Mouse (Mus musculus) megakaryocyte-erythroid progenitor cell, adult 5-6 weeks (primary cell): ENCODE results near the gene Apoa5. TPM values are rescaled to one million over a fixed set of nuclear protein-coding genes. Genes with fewer than 3 reads are reported as not detected.

Experiments used
- ATAC-seq: replicated peaks from 2 replicates; pipeline ENCODE4 v1.8.0; 2016; ENCODE audit warnings: mild to moderate bottlenecking, inconsistent platforms; ENCODE audit not compliant: severe bottlenecking, poor library complexity, low FRiP score, low TSS enrichment
- total RNA-seq, 2 experiments: library from RNA; stranded (forward) in 1 of 2; stranded (reverse) in 1 of 2; fragments of 200-1000, 215-1000 nt in 1 of 2; fragments of >200 nt in 1 of 2; fragmentation: Nextera tagmentation in 1 of 2; gene quantifications; 2 replicates each; pipeline ENCODE4 v1.2.3; 2014 to 2017

Apoa5 gene
- total RNA-seq (2014; fragmentation: Nextera tagmentation), result not detected in 2 replicates
- total RNA-seq (2017), result not detected in 2 replicates

DNA sequence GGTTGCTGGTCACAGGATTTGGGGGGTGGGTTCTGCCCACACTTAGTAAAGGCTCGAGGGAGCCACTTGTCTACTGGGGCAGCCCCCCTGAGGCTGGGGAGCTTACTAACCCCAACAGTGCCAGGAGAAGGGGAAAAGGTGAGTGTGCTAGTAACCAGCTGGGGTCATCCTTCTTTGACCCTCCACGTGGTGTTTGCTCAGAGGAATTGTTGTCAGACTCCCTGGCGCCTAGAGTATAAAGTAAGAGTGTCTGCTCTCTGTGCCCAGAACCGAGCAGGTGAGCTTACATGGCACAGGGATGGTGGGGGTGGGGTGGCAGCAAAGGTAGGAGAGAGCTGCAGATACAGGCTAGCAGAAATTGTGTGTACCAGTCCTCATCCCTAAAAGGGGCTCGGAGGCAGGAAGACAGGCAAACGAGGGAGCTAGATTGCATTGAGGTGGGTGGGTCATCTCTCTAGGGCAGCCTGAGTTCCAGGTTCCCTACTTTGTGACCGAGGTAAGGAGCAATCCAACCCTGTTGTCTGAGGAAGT, at the start of gene Apoa5:
TSS of gene Apoa5 (plus strand) at position 291 of the 531 bp plus-strand sequence.
- no peak for ATAC-seq

- no peak for ATAC-seq
Observed at GRCm38 (mm10) chr9:46223090-46223489, 45.3 kb upstream of the Apoa5 start.

DNA sequence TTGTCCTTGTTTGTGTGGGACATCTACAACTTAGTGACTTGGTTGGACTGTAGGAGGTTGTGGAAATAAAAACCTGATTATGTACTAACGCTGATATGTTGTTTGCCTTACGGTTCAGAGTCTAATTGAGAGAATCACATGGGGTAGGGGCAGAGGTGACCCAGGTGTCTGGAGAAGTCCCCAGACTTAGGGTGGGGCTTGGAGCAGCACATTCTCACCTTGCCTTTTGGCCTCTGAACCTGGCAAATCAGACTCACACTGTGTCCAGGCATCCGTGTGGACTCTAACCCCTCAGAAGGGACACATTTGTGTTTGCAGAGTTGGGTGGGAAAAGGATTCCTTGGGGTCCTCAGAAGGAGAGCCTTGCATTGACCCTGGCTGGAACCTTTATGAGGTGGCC, 44.3 kb upstream of the Apoa5 start:
- no peak for ATAC-seq

DNA sequence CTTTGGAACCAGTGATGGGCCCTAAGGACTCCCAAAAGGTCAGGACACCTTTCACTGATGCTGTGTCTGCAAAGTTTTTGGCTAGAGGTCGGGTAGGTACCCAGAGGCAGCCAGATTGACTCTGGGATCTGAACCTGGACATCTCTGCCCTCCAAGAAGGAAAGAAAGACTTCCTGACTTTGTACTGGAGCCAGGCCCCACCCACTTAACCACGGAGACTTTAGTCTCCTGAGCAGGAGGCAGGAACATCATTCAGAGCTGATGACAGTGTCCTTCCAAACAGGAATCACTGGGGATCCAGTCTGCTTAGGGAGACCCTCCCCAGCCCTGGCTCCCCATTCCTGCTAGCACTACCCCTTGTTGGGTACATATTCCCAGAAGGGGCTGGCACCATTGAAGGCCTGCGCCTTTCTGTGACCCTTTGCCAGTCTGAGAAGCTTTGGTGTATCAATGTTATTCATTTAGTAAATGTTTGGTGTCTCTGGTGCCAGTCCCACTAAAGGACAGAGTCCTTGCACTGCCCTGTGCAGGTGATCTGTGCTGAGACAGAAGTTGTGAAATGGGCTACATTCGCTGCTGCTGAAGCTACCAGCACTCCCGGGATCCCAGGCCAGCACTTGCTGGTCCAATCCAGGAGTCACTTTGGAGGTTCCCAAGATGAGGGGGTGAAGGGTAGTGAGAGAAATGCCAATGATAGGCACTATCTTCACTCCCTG, 43.3 kb upstream of the Apoa5 start:
- ATAC-seq, result no peak

GRCm38 (mm10) chr9:46227064-46227614, 41.3 kb upstream of the Apoa5 start:
- no peak for ATAC-seq

DNA sequence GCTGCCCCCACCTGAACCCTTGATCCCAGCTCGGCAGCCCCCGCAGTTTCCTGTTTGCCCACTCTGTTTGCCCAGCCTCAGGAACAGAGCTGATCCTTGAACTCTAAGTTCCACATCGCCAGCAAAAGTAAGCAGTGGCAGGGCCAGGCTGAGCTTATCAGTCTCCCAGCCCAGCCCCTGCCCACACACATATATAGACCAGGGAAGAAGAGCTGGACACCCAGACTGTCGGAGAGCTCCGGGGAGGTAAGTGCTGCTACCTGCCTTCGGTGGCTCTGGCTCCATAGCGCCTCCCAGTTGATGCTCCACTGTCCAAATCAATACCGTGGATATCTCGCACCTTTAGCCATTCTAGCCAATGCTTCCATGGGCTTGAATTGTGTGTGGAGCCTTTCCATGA, 39.9 kb upstream of the Apoa5 start, which contains the start of gene Apoa1:
TSS of gene Apoa1 (plus strand) at position 90 of the 400 bp plus-strand sequence.
- no peak for ATAC-seq

DNA sequence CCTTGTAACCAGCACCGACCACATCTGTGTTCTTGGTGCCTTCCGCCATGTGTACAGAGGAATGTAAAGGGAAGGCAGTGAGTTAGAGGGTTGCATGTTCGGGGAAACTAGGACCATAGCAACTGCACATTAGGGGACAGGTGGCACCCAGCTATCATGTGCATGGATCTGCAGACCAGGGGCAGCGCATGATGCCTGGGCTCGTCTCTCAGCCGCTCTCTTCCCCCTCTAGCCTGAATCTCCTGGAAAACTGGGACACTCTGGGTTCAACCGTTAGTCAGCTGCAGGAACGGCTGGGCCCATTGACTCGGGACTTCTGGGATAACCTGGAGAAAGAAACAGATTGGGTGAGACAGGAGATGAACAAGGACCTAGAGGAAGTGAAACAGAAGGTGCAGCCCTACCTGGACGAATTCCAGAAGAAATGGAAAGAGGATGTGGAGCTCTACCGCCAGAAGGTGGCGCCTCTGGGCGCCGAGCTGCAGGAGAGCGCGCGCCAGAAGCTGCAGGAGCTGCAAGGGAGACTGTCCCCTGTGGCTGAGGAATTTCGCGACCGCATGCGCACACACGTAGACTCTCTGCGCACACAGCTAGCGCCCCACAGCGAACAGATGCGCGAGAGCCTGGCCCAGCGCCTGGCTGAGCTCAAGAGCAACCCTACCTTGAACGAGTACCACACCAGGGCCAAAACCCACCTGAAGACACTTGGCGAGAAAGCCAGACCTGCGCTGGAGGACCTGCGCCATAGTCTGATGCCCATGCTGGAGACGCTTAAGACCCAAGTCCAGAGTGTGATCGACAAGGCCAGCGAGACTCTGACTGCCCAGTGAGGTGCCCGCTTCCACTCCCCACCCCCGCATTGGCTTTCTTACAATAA, 38.6 kb upstream of the Apoa5 start:
- ATAC-seq, result peak; percentile 89

GRCm38 (mm10) chr9:46230450-46230975, 37.9 kb upstream of the Apoa5 start:
- no peak for ATAC-seq

- ATAC-seq, result no peak
Observed at GRCm38 (mm10) chr9:46235196-46235595, 33.2 kb upstream of the Apoa5 start.

DNA sequence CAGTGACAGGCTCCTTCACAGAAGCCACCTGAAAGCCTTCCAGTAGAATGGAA, 33.0 kb upstream of the Apoa5 start, which contains the start of gene Apoc3:
TSS of gene Apoc3 (minus strand) at position 41 of the 53 bp plus-strand sequence.
- ATAC-seq, result no peak

DNA sequence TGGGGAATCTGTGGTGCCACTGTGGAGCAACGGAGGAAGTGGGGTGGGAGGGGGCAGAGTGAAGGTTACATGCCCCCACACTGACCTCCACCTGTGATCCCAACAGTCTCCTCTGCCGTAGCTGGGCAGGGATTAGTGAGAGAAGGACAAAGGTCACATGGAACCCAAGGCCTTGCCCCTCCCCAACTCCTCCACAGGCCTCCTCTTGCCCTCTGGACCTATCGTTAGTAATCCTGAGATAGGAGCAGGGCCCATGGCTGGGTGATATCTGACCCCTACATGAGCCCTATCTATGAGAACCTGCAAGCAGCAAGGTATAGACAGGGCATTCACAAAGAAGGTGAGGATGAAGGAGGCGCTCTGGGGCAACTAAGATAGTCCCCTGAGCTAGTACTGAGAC, 32.8 kb upstream of the Apoa5 start:
- ATAC-seq, result no peak

GRCm38 (mm10) chr9:46238850-46239249, 29.6 kb upstream of the Apoa5 start:
- ATAC-seq, result no peak

DNA sequence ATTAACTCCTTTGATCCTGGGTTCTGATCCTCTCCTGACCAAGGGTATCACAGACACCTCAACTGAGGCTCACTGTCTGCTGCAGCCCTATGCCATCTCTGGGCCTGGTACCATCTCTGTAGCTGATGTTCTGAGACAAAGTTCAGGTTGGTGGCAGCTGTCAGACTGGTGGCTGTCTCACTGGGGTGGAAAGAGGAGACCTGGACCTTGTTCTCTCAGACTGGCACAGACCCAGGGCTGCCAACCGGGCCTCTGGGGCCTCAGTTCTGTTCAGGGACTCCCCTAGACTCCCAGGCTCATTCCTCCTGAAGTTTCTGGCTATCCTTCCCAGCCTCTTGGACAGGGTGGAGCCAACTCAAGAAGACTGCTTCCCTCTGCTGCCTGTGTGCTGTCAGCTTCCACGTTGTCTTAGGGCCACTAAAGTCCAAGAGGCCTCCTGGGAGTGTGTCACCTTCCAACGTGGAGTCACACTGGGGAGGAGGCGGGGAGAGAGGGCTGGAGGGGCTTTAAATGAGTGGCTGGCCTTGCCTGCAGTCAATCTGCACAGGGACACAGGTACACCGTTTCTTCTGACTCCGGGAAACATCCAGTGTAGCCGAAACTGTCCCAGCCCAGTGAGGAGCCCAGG, 27.8 kb upstream of the Apoa5 start, which contains the start of gene Apoa4:
TSS of gene Apoa4 (plus strand) at position 171 of the 628 bp plus-strand sequence.
- ATAC-seq, result no peak

- no peak for ATAC-seq
Observed at GRCm38 (mm10) chr9:46241818-46242217, 26.6 kb upstream of the Apoa5 start.

GRCm38 (mm10) chr9:46243122-46243521, 25.3 kb upstream of the Apoa5 start:
- ATAC-seq, result no peak

DNA sequence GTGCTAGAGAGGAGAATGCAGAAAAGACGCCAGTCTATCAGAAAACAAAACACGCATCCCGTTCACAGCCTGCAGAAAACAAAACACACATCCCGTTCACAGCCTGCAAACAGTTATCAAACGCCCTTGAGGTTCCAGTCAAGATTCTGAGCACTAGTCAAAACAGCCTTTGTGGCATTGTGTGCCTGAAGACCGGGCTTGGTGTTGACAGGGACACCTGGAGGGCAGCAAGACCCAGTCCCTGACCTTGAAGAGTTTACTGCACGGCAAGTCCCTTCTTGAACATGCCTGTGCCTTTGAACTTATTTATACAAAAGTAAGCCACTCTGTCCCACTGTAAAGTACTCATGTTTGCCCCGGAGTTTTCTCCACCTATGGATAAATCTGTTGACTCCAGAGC, 24.8 kb upstream of the Apoa5 start:
- no peak for ATAC-seq

- peak; percentile 81 for ATAC-seq
Observed at GRCm38 (mm10) chr9:46246752-46247324, 21.6 kb upstream of the Apoa5 start.

GRCm38 (mm10) chr9:46256177-46256576, 12.3 kb upstream of the Apoa5 start:
- ATAC-seq, result no peak

GRCm38 (mm10) chr9:46256658-46257385, 11.6 kb upstream of the Apoa5 start:
- ATAC-seq, result no peak
